In the genomic region with DNA sequence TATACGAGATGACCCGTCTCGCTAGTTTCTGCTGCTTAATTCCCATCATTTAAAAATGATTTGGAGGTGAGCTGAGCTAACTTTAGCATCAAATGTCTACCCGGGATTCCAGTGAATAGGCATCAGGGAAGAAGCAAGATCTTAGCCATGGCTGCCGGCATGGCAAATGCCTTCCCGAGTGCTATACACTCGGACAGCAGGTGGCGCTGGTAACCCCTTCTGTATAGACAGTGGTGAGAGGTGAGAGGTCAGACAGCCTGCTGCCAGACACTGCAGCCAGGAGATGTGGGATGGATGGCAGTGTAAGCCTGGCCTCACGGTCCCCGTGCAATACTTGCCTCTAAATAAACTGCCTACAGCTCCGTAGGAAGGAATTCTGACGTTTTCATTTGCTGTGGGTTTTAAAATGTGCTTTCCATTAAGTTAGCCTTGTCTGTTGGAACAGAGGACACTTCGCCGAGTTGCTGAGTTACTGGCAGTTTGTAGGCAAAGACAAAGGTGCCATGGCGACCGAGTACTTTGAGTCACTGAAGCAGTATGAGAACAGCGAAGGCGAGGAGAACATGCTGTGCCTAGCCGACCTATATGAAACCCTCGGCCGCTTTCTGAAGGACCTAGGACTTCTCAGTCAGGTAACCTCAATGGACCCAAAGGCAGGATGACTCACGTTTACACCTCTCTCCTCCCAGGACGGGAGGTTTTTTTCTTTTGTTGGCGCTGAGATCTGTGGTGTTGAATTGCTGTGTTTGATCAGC, we compare ENCODE assay signal across 8 mouse cellular contexts. TPM values are rescaled to one million over a fixed set of nuclear protein-coding genes. Genes with fewer than 3 reads are reported as not detected.
DNase-seq lines count a peak whose midpoint lies in the region; ATAC-seq and TF ChIP-seq lines count a peak whose summit lies in the region.

No protein-coding gene starts in this region.

- peak; percentile 90 for TF ChIP-seq CTCF in intestine, postnatal 0 days (IDR thresholded peaks at IDR 0.05; ENCODE audit: low read depth)
- peak; percentile 86 for TF ChIP-seq CTCF in stomach, postnatal 0 days (IDR thresholded peaks at IDR 0.05; ENCODE audit: low read depth)

- no peak overlapping the region for H3K4me3 ChIP-seq in midbrain, embryonic 14.5 days (replicated peaks; ENCODE audit: low read depth, low read length)
- no peak overlapping the region for H3K4me3 ChIP-seq in midbrain, embryonic 13.5 days (replicated peaks)
- H3K4me3 ChIP-seq in intestine, postnatal 0 days (ENCODE audit: low read depth, low read length), result no peak overlapping the region
- no peak overlapping the region for H3K4me3 ChIP-seq in stomach, postnatal 0 days (ENCODE audit: low read depth, low read length)

- H3K9me3 ChIP-seq in midbrain, embryonic 14.5 days (ENCODE audit: control insufficient read depth, low read length), result no peaks in the 10 kb centered on the region
- H3K9me3 ChIP-seq in midbrain, embryonic 13.5 days, result no peaks in the 10 kb centered on the region
- no peaks in the 10 kb centered on the region for H3K9me3 ChIP-seq in intestine, postnatal 0 days (ENCODE audit: control insufficient read depth)
- no peaks in the 10 kb centered on the region for H3K9me3 ChIP-seq in stomach, postnatal 0 days (ENCODE audit: control insufficient read depth, low read length)

- no peak overlapping the region for H3K27ac ChIP-seq in midbrain, embryonic 14.5 days (replicated peaks; ENCODE audit: low read depth, low read length)
- H3K27ac ChIP-seq in midbrain, embryonic 13.5 days, result no peak overlapping the region
- H3K27ac ChIP-seq in intestine, postnatal 0 days (ENCODE audit: low read depth, low read length), result no peak overlapping the region
- no peak overlapping the region for H3K27ac ChIP-seq in stomach, postnatal 0 days (replicated peaks)

- H3K9ac ChIP-seq in midbrain, embryonic 14.5 days (replicated peaks; ENCODE audit: low read length), result no peak overlapping the region
- H3K9ac ChIP-seq in midbrain, embryonic 13.5 days (replicated peaks), result no peak overlapping the region
- no peak overlapping the region for H3K9ac ChIP-seq in intestine, postnatal 0 days (ENCODE audit: low read depth, low read length)
- no peak overlapping the region for H3K9ac ChIP-seq in stomach, postnatal 0 days (ENCODE audit: low read length)

- TF ChIP-seq EP300 in stomach, postnatal 0 days (optimal IDR thresholded peaks at IDR 0.05), result no peak

- peaks cover 15% of the 10 kb centered on the region; the same call in 1 of the 2 replicates for H3K36me3 ChIP-seq in midbrain, embryonic 14.5 days (ENCODE audit: control insufficient read depth, insufficient read depth, low read length)
- H3K36me3 ChIP-seq in midbrain, embryonic 13.5 days, result peaks cover 13% of the 10 kb centered on the region; the same call in 1 of the 2 replicates
- H3K36me3 ChIP-seq in intestine, postnatal 0 days (ENCODE audit: control insufficient read depth, insufficient read depth), result peaks cover 18% of the 10 kb centered on the region; the same call in 1 of the 2 replicates
- peaks cover 16% of the 10 kb centered on the region; the same call in 1 of the 2 replicates for H3K36me3 ChIP-seq in stomach, postnatal 0 days (ENCODE audit: control insufficient read depth, insufficient read depth, low read length)

- H3K4me1 ChIP-seq in midbrain, embryonic 14.5 days (ENCODE audit: control insufficient read depth, insufficient read depth, low read length), result no peaks in the 10 kb centered on the region
- H3K4me1 ChIP-seq in midbrain, embryonic 13.5 days (replicated peaks), result no peaks in the 10 kb centered on the region
- H3K4me1 ChIP-seq in intestine, postnatal 0 days (replicated peaks; ENCODE audit: control insufficient read depth, insufficient read depth, low read length), result no peaks in the 10 kb centered on the region
- no peaks in the 10 kb centered on the region for H3K4me1 ChIP-seq in stomach, postnatal 0 days (replicated peaks; ENCODE audit: control insufficient read depth, insufficient read depth)

- 44% methylated on average over 24 of the region's 24 CpGs for WGBS in midbrain, embryonic 14.5 days
- WGBS in midbrain, embryonic 13.5 days, result 50% methylated on average over 24 of the region's 24 CpGs
- WGBS in intestine, postnatal 0 days, result 50% methylated on average over 24 of the region's 24 CpGs
- WGBS in stomach, postnatal 0 days, result 45% methylated on average over 24 of the region's 24 CpGs

- intact Hi-C loops in left cerebral cortex, postnatal 36 days (cut with DNase I), result no loop called here

- H3K4me2 ChIP-seq in midbrain, embryonic 14.5 days (ENCODE audit: low read length), result no peak overlapping the region
- H3K4me2 ChIP-seq in midbrain, embryonic 13.5 days (replicated peaks), result no peak overlapping the region
- H3K4me2 ChIP-seq in intestine, postnatal 0 days (replicated peaks; ENCODE audit: low read depth), result no peak overlapping the region
- no peak overlapping the region for H3K4me2 ChIP-seq in stomach, postnatal 0 days (replicated peaks; ENCODE audit: low read depth)

- DNase-seq in midbrain, embryonic 14.5 days, result peak; percentile 84
- DNase-seq in cerebellum, adult 9-10 months, result peak; percentile 61
- peak; percentile 69 to 82 for DNase-seq in frontal cortex, postnatal 36 days (ENCODE audit: low spot score in 2 of 2)
- peak; percentile 56 to 67 for DNase-seq in left cerebral cortex, postnatal 36 days (ENCODE audit: low spot score in 2 of 2)
- DNase-seq in naive thymus-derived CD4-positive, alpha-beta T cell, adult 2 months (ENCODE audit: low read depth), result peak; percentile 74
- DNase-seq in stomach, postnatal 0 days (ENCODE audit: low spot score), result peak; percentile 81

- no peak for ATAC-seq in midbrain, embryonic 14.5 days (ENCODE audit: low FRiP score, low TSS enrichment)
- no peak for ATAC-seq in midbrain, embryonic 13.5 days
- ATAC-seq in intestine, postnatal 0 days, result peak; percentile 53; the same call in 1 of the 2 replicates
- peak; percentile 76 for ATAC-seq in stomach, postnatal 0 days (ENCODE audit: low FRiP score, low TSS enrichment)

- no peaks in the 10 kb centered on the region for H3K27me3 ChIP-seq in midbrain, embryonic 14.5 days (ENCODE audit: control insufficient read depth, insufficient read depth, low read length)
- H3K27me3 ChIP-seq in midbrain, embryonic 13.5 days, result no peaks in the 10 kb centered on the region
- H3K27me3 ChIP-seq in intestine, postnatal 0 days (replicated peaks; ENCODE audit: control insufficient read depth, insufficient read depth, low read length), result no peaks in the 10 kb centered on the region
- no peaks in the 10 kb centered on the region for H3K27me3 ChIP-seq in stomach, postnatal 0 days (ENCODE audit: control insufficient read depth, insufficient read depth, low read length)

RNA-seq across cellular contexts. Expression of a gene that starts 5.0 kb away (rescaled TPM):
- polyA plus RNA-seq in midbrain, embryonic 14.5 days (2014; fragmentation: Nextera tagmentation; extraction: Ambion mirVana), result not detected in 2 replicates
- not detected in 2 replicates for polyA plus RNA-seq in midbrain, embryonic 13.5 days (2015; fragmentation: Nextera tagmentation; extraction: Ambion mirVana)
- polyA plus RNA-seq in intestine, postnatal 0 days (2015; fragmentation: Nextera tagmentation; extraction: Ambion mirVana), result not detected in 2 replicates
- total RNA-seq in left cerebral cortex, postnatal 36 days (2021), result not detected
- polyA plus RNA-seq in stomach, postnatal 0 days (2015; fragmentation: Nextera tagmentation; extraction: Ambion mirVana), result not detected in 2 replicates

RNA-seq across cellular contexts. Expression of a gene that starts 27.5 kb away (rescaled TPM):
- 73.3 and 82.1 TPM in 2 replicates for polyA plus RNA-seq in midbrain, embryonic 14.5 days (2014; fragmentation: Nextera tagmentation; extraction: Ambion mirVana)
- polyA plus RNA-seq in midbrain, embryonic 13.5 days (2015; fragmentation: Nextera tagmentation; extraction: Ambion mirVana), result 65.5 and 66.0 TPM in 2 replicates
- polyA plus RNA-seq in intestine, postnatal 0 days (2015; fragmentation: Nextera tagmentation; extraction: Ambion mirVana), result 32.2 and 32.9 TPM in 2 replicates
- total RNA-seq in left cerebral cortex, postnatal 36 days (2021), result 10 to 100 TPM; 38.9 to 45.4 TPM
- polyA plus RNA-seq in stomach, postnatal 0 days (2015; fragmentation: Nextera tagmentation; extraction: Ambion mirVana), result 39.3 and 42.4 TPM in 2 replicates

RNA-seq across cellular contexts. Expression of a gene that starts 27.7 kb away (rescaled TPM):
- polyA plus RNA-seq in midbrain, embryonic 14.5 days (2014; fragmentation: Nextera tagmentation; extraction: Ambion mirVana), result 6.0 and 7.0 TPM in 2 replicates
- polyA plus RNA-seq in midbrain, embryonic 13.5 days (2015; fragmentation: Nextera tagmentation; extraction: Ambion mirVana), result 7.2 and 7.7 TPM in 2 replicates
- 60.6 and 65.0 TPM in 2 replicates for polyA plus RNA-seq in intestine, postnatal 0 days (2015; fragmentation: Nextera tagmentation; extraction: Ambion mirVana)
- total RNA-seq in left cerebral cortex, postnatal 36 days (2021), result 10 to 100 TPM; 21.9 to 25.6 TPM
- polyA plus RNA-seq in stomach, postnatal 0 days (2015; fragmentation: Nextera tagmentation; extraction: Ambion mirVana), result 24.2 and 24.4 TPM in 2 replicates

RNA-seq across cellular contexts. Expression of a gene that starts 33.1 kb away (rescaled TPM):
- polyA plus RNA-seq in midbrain, embryonic 14.5 days (2014; fragmentation: Nextera tagmentation; extraction: Ambion mirVana), result 2.4 and 3.3 TPM in 2 replicates
- 2.8 and 3.3 TPM in 2 replicates for polyA plus RNA-seq in midbrain, embryonic 13.5 days (2015; fragmentation: Nextera tagmentation; extraction: Ambion mirVana)
- 0.96 and 1.3 TPM in 2 replicates for polyA plus RNA-seq in intestine, postnatal 0 days (2015; fragmentation: Nextera tagmentation; extraction: Ambion mirVana)
- total RNA-seq in left cerebral cortex, postnatal 36 days (2021), result 1 to 10 TPM; 5.4 to 7.6 TPM
- 1.8 and 2.1 TPM in 2 replicates for polyA plus RNA-seq in stomach, postnatal 0 days (2015; fragmentation: Nextera tagmentation; extraction: Ambion mirVana)

Comparison
In these comparisons a context has a peak if more than half of its experiments do, and no peak if none do; other contexts are left out.
1. ATAC-seq: peak in intestine, postnatal 0 days (single experiment) and stomach, postnatal 0 days (single experiment); none in midbrain, embryonic 14.5 days (single experiment) and midbrain, embryonic 13.5 days (single experiment).
2. Peak in every context shown above with its lines, with median percentiles within 50 percentile points of each other: DNase-seq.